Mouse (Mus musculus): Measurements from ENCODE around the gene Rpl21. TPM values are rescaled to one million over a fixed set of nuclear protein-coding genes. Genes with fewer than 3 reads are reported as not detected.
A peak's percentile ranks its signal among the peaks of the same experiment; 100 is the strongest.

Gene Rpl21
- polyA plus RNA-seq (2012; rRNA removed), result 222 and 324 TPM in 2 replicates

GRCm38 (mm10) chr5:146832769-146833448 is at the start of gene Rpl21:
Gene Rpl21, plus strand, starts transcription at chr5:146832890.
- peak; percentile 98 for DNase-seq (ENCODE audit: low read depth)
- TF ChIP-seq POLR2A (IDR thresholded peaks at IDR 0.05; ENCODE audit: borderline replicate concordance, extremely low read depth, insufficient read depth, insufficient read length, poor library complexity, severe bottlenecking), result peak; percentile 85; the same call in 1 of the 2 replicates
- no peak for TF ChIP-seq CTCF (IDR thresholded peaks at IDR 0.05; ENCODE audit: borderline replicate concordance, extremely low read depth, insufficient read depth, insufficient read length)

DNA sequence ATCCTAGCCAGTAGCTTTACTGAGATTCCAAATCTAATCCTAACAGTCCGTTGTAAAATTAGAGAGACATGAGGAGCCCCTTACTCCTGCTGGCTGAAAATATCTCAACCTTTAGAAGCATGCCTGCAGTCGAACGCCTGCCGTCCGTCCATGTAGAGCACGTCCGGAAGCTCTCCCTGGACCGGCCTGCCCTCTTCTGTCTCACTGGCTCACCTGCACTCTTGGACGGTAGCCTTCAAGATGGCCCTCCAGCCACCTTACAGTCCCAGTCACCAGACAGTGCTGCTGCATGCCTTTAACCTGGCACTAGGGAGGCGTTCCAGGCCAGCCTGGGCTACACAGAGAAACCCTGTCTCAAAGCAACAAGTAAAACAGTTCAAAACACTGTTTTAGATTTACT is 49.4 kb upstream of the Rpl21 start:
- TF ChIP-seq CTCF (IDR thresholded peaks at IDR 0.05; ENCODE audit: borderline replicate concordance, extremely low read depth, insufficient read depth, insufficient read length) (no peak), POLR2A (IDR thresholded peaks at IDR 0.05; ENCODE audit: borderline replicate concordance, extremely low read depth, insufficient read depth, insufficient read length, poor library complexity, severe bottlenecking) (no peak)
- no peak for DNase-seq (ENCODE audit: low read depth)

DNA sequence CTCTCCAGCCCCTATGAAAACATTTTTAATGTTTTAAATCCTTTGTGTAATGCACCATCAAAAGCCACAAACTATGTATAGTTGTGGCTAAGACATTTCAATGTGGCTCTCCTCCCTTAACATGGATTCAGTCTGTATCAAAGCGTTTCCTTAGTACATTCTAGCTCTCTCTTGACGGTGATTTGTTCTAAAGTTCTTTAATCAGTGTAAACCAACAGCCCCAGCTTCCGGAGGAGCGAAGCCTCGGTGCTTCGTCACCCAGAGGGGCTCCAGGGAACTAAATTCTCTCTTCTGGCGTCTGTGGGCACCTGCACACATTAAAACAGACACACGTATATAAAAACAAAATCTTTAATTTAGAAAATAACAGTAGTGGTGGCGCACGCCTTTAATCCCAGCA is 48.8 kb upstream of the Rpl21 start:
- TF ChIP-seq CTCF (IDR thresholded peaks at IDR 0.05; ENCODE audit: borderline replicate concordance, extremely low read depth, insufficient read depth, insufficient read length) (no peak), POLR2A (IDR thresholded peaks at IDR 0.05; ENCODE audit: borderline replicate concordance, extremely low read depth, insufficient read depth, insufficient read length, poor library complexity, severe bottlenecking) (no peak)
- no peak for DNase-seq (ENCODE audit: low read depth)

GRCm38 (mm10) chr5:146786123-146786522 is 46.6 kb upstream of the Rpl21 start:
- TF ChIP-seq POLR2A (IDR thresholded peaks at IDR 0.05; ENCODE audit: borderline replicate concordance, extremely low read depth, insufficient read depth, insufficient read length, poor library complexity, severe bottlenecking) (no peak), CTCF (IDR thresholded peaks at IDR 0.05; ENCODE audit: borderline replicate concordance, extremely low read depth, insufficient read depth, insufficient read length) (no peak)
- DNase-seq (ENCODE audit: low read depth), result no peak

GRCm38 (mm10) chr5:146789413-146789812 is 43.3 kb upstream of the Rpl21 start:
- TF ChIP-seq CTCF (IDR thresholded peaks at IDR 0.05; ENCODE audit: borderline replicate concordance, extremely low read depth, insufficient read depth, insufficient read length) (no peak), POLR2A (IDR thresholded peaks at IDR 0.05; ENCODE audit: borderline replicate concordance, extremely low read depth, insufficient read depth, insufficient read length, poor library complexity, severe bottlenecking) (no peak)
- no peak for DNase-seq (ENCODE audit: low read depth)

GRCm38 (mm10) chr5:146790944-146791343 is 41.7 kb upstream of the Rpl21 start:
- TF ChIP-seq POLR2A (IDR thresholded peaks at IDR 0.05; ENCODE audit: borderline replicate concordance, extremely low read depth, insufficient read depth, insufficient read length, poor library complexity, severe bottlenecking), result no peak
- no peak for TF ChIP-seq CTCF (IDR thresholded peaks at IDR 0.05; ENCODE audit: borderline replicate concordance, extremely low read depth, insufficient read depth, insufficient read length)
- no peak for DNase-seq (ENCODE audit: low read depth)

GRCm38 (mm10) chr5:146792140-146792791 is 40.4 kb upstream of the Rpl21 start:
- TF ChIP-seq CTCF (IDR thresholded peaks at IDR 0.05; ENCODE audit: borderline replicate concordance, extremely low read depth, insufficient read depth, insufficient read length) (no peak), POLR2A (IDR thresholded peaks at IDR 0.05; ENCODE audit: borderline replicate concordance, extremely low read depth, insufficient read depth, insufficient read length, poor library complexity, severe bottlenecking) (no peak)
- no peak for DNase-seq (ENCODE audit: low read depth)

- DNase-seq (ENCODE audit: low read depth), result no peak
- TF ChIP-seq CTCF (IDR thresholded peaks at IDR 0.05; ENCODE audit: borderline replicate concordance, extremely low read depth, insufficient read depth, insufficient read length) (no peak), POLR2A (IDR thresholded peaks at IDR 0.05; ENCODE audit: borderline replicate concordance, extremely low read depth, insufficient read depth, insufficient read length, poor library complexity, severe bottlenecking) (no peak)
Measured at GRCm38 (mm10) chr5:146793630-146794083, 39.0 kb upstream of the Rpl21 start.

- DNase-seq (ENCODE audit: low read depth), result peak; percentile 48
Measured at GRCm38 (mm10) chr5:146794084-146794852, 38.4 kb upstream of the Rpl21 start.

DNA sequence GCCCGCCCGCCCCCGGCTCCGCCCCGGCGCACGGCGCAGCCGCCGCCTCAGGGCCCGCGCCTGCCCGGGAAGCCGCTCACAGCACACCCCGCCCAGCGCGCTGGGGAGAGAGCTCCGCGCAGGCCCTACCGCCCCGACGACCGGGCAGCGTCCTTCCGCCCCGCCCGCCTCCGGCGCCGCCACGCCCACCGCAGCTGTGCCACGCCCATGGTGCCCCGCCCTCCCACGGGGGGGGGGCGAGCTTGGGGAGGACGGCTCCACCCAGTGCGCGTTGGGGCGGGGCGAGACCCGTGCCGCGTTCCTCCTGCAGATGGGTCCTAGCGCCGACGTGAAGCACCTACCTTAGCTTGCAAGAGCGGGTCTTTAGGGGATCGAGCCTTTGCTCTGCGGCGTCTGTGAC is 37.8 kb upstream of the Rpl21 start, which contains the start of gene Usp12:
Gene Usp12 (minus strand): TSS at position 154 of the 400 bp plus-strand sequence.
- peak; percentile 98 for DNase-seq (ENCODE audit: low read depth)
- TF ChIP-seq POLR2A (IDR thresholded peaks at IDR 0.05; ENCODE audit: borderline replicate concordance, extremely low read depth, insufficient read depth, insufficient read length, poor library complexity, severe bottlenecking) (peak; percentile 57; the same call in 1 of the 2 replicates), CTCF (IDR thresholded peaks at IDR 0.05; ENCODE audit: borderline replicate concordance, extremely low read depth, insufficient read depth, insufficient read length) (no peak)

More at GRCm38 (mm10) chr5:146794084-146794852, 38.4 kb upstream of the Rpl21 start:
- TF ChIP-seq POLR2A (IDR thresholded peaks at IDR 0.05; ENCODE audit: borderline replicate concordance, extremely low read depth, insufficient read depth, insufficient read length, poor library complexity, severe bottlenecking) (no peak), CTCF (IDR thresholded peaks at IDR 0.05; ENCODE audit: borderline replicate concordance, extremely low read depth, insufficient read depth, insufficient read length) (no peak)

DNA sequence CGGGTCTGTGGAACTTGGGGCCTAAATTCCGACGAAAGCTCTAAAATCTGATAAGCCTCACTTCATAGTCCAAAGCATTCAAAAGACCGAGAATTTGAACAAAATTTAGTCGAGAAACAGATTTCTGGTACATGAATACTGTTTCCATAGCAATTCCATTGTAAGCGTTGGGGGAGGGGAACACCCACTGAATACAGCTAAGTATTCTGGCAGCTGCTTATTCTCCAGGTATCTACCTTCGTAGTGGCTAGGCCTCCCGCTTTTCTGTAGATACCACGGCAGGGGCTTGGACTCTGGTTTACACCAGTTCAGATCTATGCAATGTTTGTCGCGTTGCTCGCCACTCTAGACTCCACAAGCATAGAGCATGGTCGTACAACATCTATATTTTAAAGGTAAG is 37.0 kb upstream of the Rpl21 start:
- TF ChIP-seq CTCF (IDR thresholded peaks at IDR 0.05; ENCODE audit: borderline replicate concordance, extremely low read depth, insufficient read depth, insufficient read length) (no peak), POLR2A (IDR thresholded peaks at IDR 0.05; ENCODE audit: borderline replicate concordance, extremely low read depth, insufficient read depth, insufficient read length, poor library complexity, severe bottlenecking) (no peak)
- DNase-seq (ENCODE audit: low read depth), result peak; percentile 17
